Mouse (Mus musculus) neural tube, embryonic 14.5 days (tissue): ENCODE measurements around the gene Cep152. TPM values are rescaled to one million over a fixed set of nuclear protein-coding genes. Genes with fewer than 3 reads are reported as not detected.

ENCODE experiments used
- ATAC-seq: fragments of 200-750 bp; cut with Nextera tagmentation; 2 replicates; pipeline ENCODE4 v1.8.0; 2017; ENCODE audit warnings: low read depth, mild to moderate bottlenecking, moderate TSS enrichment, moderate library complexity
- H3K27ac ChIP-seq: fragments of 300-500 bp; sonication (generic); 2 replicates; pipeline ENCODE4 v1.5.1; 2014; ENCODE audit warnings: low read depth, mild to moderate bottlenecking, control low read depth, low read length, moderate library complexity, mixed read lengths
- H3K27me3 ChIP-seq: fragments of 300-500 bp; sonication (generic); 2 replicates; pipeline ENCODE4 v1.6.1; 2014; ENCODE audit warnings: low read length; ENCODE audit not compliant: control insufficient read depth, insufficient read depth
- H3K36me3 ChIP-seq: fragments of 300-500 bp; sonication (generic); 2 replicates; pipeline ENCODE4 v1.6.1; 2014; ENCODE audit warnings: low read length, mixed read lengths; ENCODE audit not compliant: control insufficient read depth, insufficient read depth
- H3K4me1 ChIP-seq: fragments of 300-500 bp; sonication (generic); 2 replicates; pipeline ENCODE4 v1.6.1; 2014; ENCODE audit warnings: low read length; ENCODE audit not compliant: control insufficient read depth, insufficient read depth
- H3K4me2 ChIP-seq: fragments of 300-500 bp; sonication (generic); 2 replicates; pipeline ENCODE4 v1.6.1; 2014; ENCODE audit warnings: mild to moderate bottlenecking, low read depth, low read length, control low read depth
- H3K4me3 ChIP-seq: fragments of 300-500 bp; sonication (generic); 2 replicates; pipeline ENCODE4 v1.5.1; 2014; ENCODE audit warnings: low read depth, low read length, control low read depth, mixed read lengths
- H3K9ac ChIP-seq: fragments of 300-500 bp; sonication (generic); replicated peaks from 2 replicates; pipeline ENCODE4 v1.6.1; 2014; ENCODE audit warnings: low read depth, mild to moderate bottlenecking, control low read depth, low read length, mixed read lengths
- H3K9me3 ChIP-seq: fragments of 300-500 bp; sonication (generic); 2 replicates; pipeline ENCODE4 v1.6.1; 2016; ENCODE audit warnings: low read length; ENCODE audit not compliant: control insufficient read depth
- WGBS: fragments of 180-500 bp; shearing (Covaris S2); extraction: QIAGEN DNeasy Blood & Tissue Kit; methylation state at CpG from one replicate; pipeline ENCODE4 v1.1.7; 2014; 5-methylcytosine and 5-hydroxymethylcytosine counted together
- polyA plus RNA-seq: library from polyadenylated mRNA; unstranded; fragments of >200 nt; fragmentation: Nextera tagmentation; extraction: Ambion mirVana; gene quantifications from 2 replicates; pipeline ENCODE4 v1.2.1, GENCODE M21; 2014

Cep152 gene
- polyA plus RNA-seq, 1 experiment from 2014 or later: 3.0 TPM

- H3K4me3 ChIP-seq: no peak overlapping the region
- H3K4me1 ChIP-seq: no peaks in the 10 kb centered on the region
- WGBS: 92% methylated on average over 3 of the region's 3 CpGs
- no peak overlapping the region for H3K4me2 ChIP-seq
- H3K27me3 ChIP-seq: no peaks in the 10 kb centered on the region
- H3K9me3 ChIP-seq: no peaks in the 10 kb centered on the region
- no peaks in the 10 kb centered on the region for H3K36me3 ChIP-seq
- H3K27ac ChIP-seq: no peak overlapping the region
- ATAC-seq: no peak
- no peak overlapping the region for H3K9ac ChIP-seq
Observed at GRCm38 (mm10) chr2:125662517-125662916, 37.6 kb upstream of the Cep152 start.

- no peaks in the 10 kb centered on the region for H3K36me3 ChIP-seq
- no peak for ATAC-seq
- no peak overlapping the region for H3K27ac ChIP-seq
- no peak overlapping the region for H3K4me3 ChIP-seq
- no peaks in the 10 kb centered on the region for H3K4me1 ChIP-seq
- no peaks in the 10 kb centered on the region for H3K27me3 ChIP-seq
- no peaks in the 10 kb centered on the region for H3K9me3 ChIP-seq
- WGBS: 60% methylated on average over 4 of the region's 4 CpGs
- no peak overlapping the region for H3K9ac ChIP-seq
- 0 out of 2 replicates have a peak overlapping the region, but pooled peaks have one; percentile 40 for H3K4me2 ChIP-seq
Observed at GRCm38 (mm10) chr2:125661156-125661555, 36.2 kb upstream of the Cep152 start.

GRCm38 (mm10) chr2:125660537-125661130 lies 35.7 kb upstream of the Cep152 start:
- peak; percentile 65 for ATAC-seq
- H3K27ac ChIP-seq: no peak overlapping the region
- no peaks in the 10 kb centered on the region for H3K4me1 ChIP-seq
- no peak overlapping the region for H3K4me3 ChIP-seq
- WGBS: 47% methylated on average over 20 of the region's 20 CpGs
- no peaks in the 10 kb centered on the region for H3K9me3 ChIP-seq
- no peak overlapping the region for H3K9ac ChIP-seq
- H3K4me2 ChIP-seq: peak overlapping the region; percentile 40
- no peaks in the 10 kb centered on the region for H3K27me3 ChIP-seq
- no peaks in the 10 kb centered on the region for H3K36me3 ChIP-seq

- peak; percentile 87 for ATAC-seq
- Histone ChIP-seq H3K27me3 (no peaks in the 10 kb centered on the region), H3K9me3 (no peaks in the 10 kb centered on the region), H3K4me3 (no peak overlapping the region), H3K36me3 (no peaks in the 10 kb centered on the region), H3K4me1 (no peaks in the 10 kb centered on the region), H3K9ac (no peak overlapping the region), H3K27ac (no peak overlapping the region), H3K4me2 (peak overlapping the region; percentile 40)
- WGBS: 17% methylated on average over 10 of the region's 10 CpGs
Observed at GRCm38 (mm10) chr2:125659823-125660536, 35.1 kb upstream of the Cep152 start.

- no peaks in the 10 kb centered on the region for H3K27me3 ChIP-seq
- no peak for ATAC-seq
- H3K4me3 ChIP-seq: no peak overlapping the region
- H3K27ac ChIP-seq: no peak overlapping the region
- H3K4me1 ChIP-seq: no peaks in the 10 kb centered on the region
- H3K4me2 ChIP-seq: no peak overlapping the region
- 89% methylated on average over 9 of the region's 9 CpGs for WGBS
- no peaks in the 10 kb centered on the region for H3K36me3 ChIP-seq
- H3K9ac ChIP-seq: no peak overlapping the region
- no peaks in the 10 kb centered on the region for H3K9me3 ChIP-seq
Observed at GRCm38 (mm10) chr2:125655391-125655790, 30.5 kb upstream of the Cep152 start.

GRCm38 (mm10) chr2:125653286-125653685 lies 28.4 kb upstream of the Cep152 start:
- Histone ChIP-seq H3K4me2 (no peak overlapping the region), H3K4me3 (no peak overlapping the region), H3K9me3 (no peaks in the 10 kb centered on the region), H3K27me3 (no peaks in the 10 kb centered on the region), H3K27ac (no peak overlapping the region), H3K36me3 (no peaks in the 10 kb centered on the region), H3K9ac (no peak overlapping the region), H3K4me1 (no peaks in the 10 kb centered on the region)
- no peak for ATAC-seq
- 90% methylated on average over 2 of the region's 2 CpGs for WGBS

GRCm38 (mm10) chr2:125651563-125651962 lies 26.6 kb upstream of the Cep152 start:
- Histone ChIP-seq H3K36me3 (no peaks in the 10 kb centered on the region), H3K9ac (no peak overlapping the region), H3K9me3 (no peaks in the 10 kb centered on the region), H3K27me3 (no peaks in the 10 kb centered on the region), H3K4me3 (no peak overlapping the region), H3K4me1 (no peaks in the 10 kb centered on the region), H3K4me2 (no peak overlapping the region), H3K27ac (no peak overlapping the region)
- WGBS: 60% methylated on average over 8 of the region's 8 CpGs
- ATAC-seq: no peak

GRCm38 (mm10) chr2:125650742-125651352 lies 25.9 kb upstream of the Cep152 start:
- no peaks in the 10 kb centered on the region for H3K9me3 ChIP-seq
- no peak overlapping the region for H3K9ac ChIP-seq
- H3K4me1 ChIP-seq: no peaks in the 10 kb centered on the region
- H3K4me3 ChIP-seq: no peak overlapping the region
- 94% methylated on average over 14 of the region's 14 CpGs for WGBS
- H3K4me2 ChIP-seq: no peak overlapping the region
- H3K27me3 ChIP-seq: no peaks in the 10 kb centered on the region
- H3K27ac ChIP-seq: no peak overlapping the region
- H3K36me3 ChIP-seq: no peaks in the 10 kb centered on the region
- ATAC-seq: no peak

- no peak overlapping the region for H3K9ac ChIP-seq
- no peak overlapping the region for H3K4me2 ChIP-seq
- no peaks in the 10 kb centered on the region for H3K4me1 ChIP-seq
- ATAC-seq: no peak
- no peak overlapping the region for H3K27ac ChIP-seq
- H3K9me3 ChIP-seq: no peaks in the 10 kb centered on the region
- 94% methylated on average over 5 of the region's 5 CpGs for WGBS
- H3K4me3 ChIP-seq: no peak overlapping the region
- no peaks in the 10 kb centered on the region for H3K27me3 ChIP-seq
- no peaks in the 10 kb centered on the region for H3K36me3 ChIP-seq
Observed at GRCm38 (mm10) chr2:125650038-125650437, 25.1 kb upstream of the Cep152 start.
